Mouse (Mus musculus) hindbrain, embryonic 11.5 days (tissue): ENCODE results near the gene Ctr9. TPM values are rescaled to one million over a fixed set of nuclear protein-coding genes. Genes with fewer than 3 reads are reported as not detected.

Experiments
- ATAC-seq: fragments of 200-750 bp; cut with Nextera tagmentation; 2 replicates; pipeline ENCODE4 v1.8.0; 2017; ENCODE audit warnings: mild to moderate bottlenecking, moderate TSS enrichment, moderate library complexity; ENCODE audit not compliant: low FRiP score
- DNase-seq: peaks from one replicate; pipeline ENCODE4 v3.0.0-alpha.2; 2015; ENCODE audit warnings: low spot score
- H3K27ac ChIP-seq: fragments of 300-500 bp; sonication (generic); 2 replicates; pipeline ENCODE4 v1.5.1; 2014; ENCODE audit warnings: mild to moderate bottlenecking, low read depth, low read length
- H3K27me3 ChIP-seq: fragments of 300-500 bp; sonication (generic); 2 replicates; pipeline ENCODE4 v1.6.1; 2014; ENCODE audit warnings: mild to moderate bottlenecking, low read length, moderate library complexity, mixed read lengths; ENCODE audit not compliant: control insufficient read depth, insufficient read depth
- H3K36me3 ChIP-seq: fragments of 300-500 bp; sonication (generic); 2 replicates; pipeline ENCODE4 v1.6.1; 2014; ENCODE audit warnings: mild to moderate bottlenecking, low read length, moderate library complexity, mixed read lengths; ENCODE audit not compliant: control insufficient read depth, insufficient read depth
- H3K4me1 ChIP-seq: fragments of 300-500 bp; sonication (generic); replicated peaks from 2 replicates; pipeline ENCODE4 v1.6.1; 2014; ENCODE audit warnings: low read length, mixed read lengths; ENCODE audit not compliant: control insufficient read depth, insufficient read depth
- H3K4me2 ChIP-seq: fragments of 300-500 bp; sonication (generic); replicated peaks from 2 replicates; pipeline ENCODE4 v1.6.1; 2014; ENCODE audit warnings: mild to moderate bottlenecking, low read depth, low read length
- H3K4me3 ChIP-seq: fragments of 300-500 bp; sonication (generic); 2 replicates; pipeline ENCODE4 v1.5.1; 2014; ENCODE audit warnings: low read depth, low read length
- H3K9ac ChIP-seq: fragments of 300-500 bp; sonication (generic); 2 replicates; pipeline ENCODE4 v1.6.1; 2014; ENCODE audit warnings: low read depth, low read length
- H3K9me3 ChIP-seq: fragments of 300-500 bp; sonication (generic); 2 replicates; pipeline ENCODE4 v1.6.1; 2016; ENCODE audit warnings: low read length; ENCODE audit not compliant: control insufficient read depth
- WGBS: fragments of 180-500 bp; shearing (Covaris S2); extraction: QIAGEN DNeasy Blood & Tissue Kit; methylation state at CpG from one replicate; pipeline ENCODE4 v1.1.7; 2014; 5-methylcytosine and 5-hydroxymethylcytosine counted together
- polyA plus RNA-seq: library from polyadenylated mRNA; unstranded; fragments of >200 nt; fragmentation: Nextera tagmentation; extraction: Ambion mirVana; gene quantifications from 2 replicates; pipeline ENCODE4 v1.2.1, GENCODE M21; 2014

Gene Ctr9
- polyA plus RNA-seq, 1 experiment from 2014 or later = 79.3 TPM

DNA sequence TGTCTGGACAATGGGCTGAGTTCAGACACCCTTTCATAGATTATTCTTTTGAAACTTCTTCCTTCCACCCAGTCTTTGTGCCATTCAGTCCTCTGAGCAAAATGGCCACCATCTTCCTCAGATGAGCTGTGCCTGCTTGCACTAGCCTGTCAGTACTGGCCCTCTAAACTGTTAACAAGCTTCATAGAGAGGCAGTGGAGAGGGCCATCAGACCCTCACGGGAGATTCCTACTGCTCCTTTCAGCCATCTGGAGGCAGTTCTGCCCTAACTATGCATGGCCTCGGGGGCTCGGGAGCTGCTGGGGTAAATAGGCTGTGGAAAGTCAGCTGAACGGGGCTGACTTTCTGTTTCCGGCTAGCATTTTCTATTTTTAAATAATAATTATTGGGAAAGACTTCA is 30.8 kb downstream of the Ctr9 start:
- Histone ChIP-seq H3K27me3 (no peaks in the 10 kb centered on the region), H3K9ac (no peak overlapping the region), H3K36me3 (peaks cover 5% of the 10 kb centered on the region; the same call in 1 of the 2 replicates), H3K27ac (no peak overlapping the region), H3K4me2 (no peak overlapping the region), H3K4me3 (no peak overlapping the region), H3K9me3 (no peaks in the 10 kb centered on the region), H3K4me1 (no peaks in the 10 kb centered on the region)
- ATAC-seq = no peak
- WGBS = 71% methylated on average over 5 of the region's 5 CpGs
- DNase-seq = no peak

GRCm38 (mm10) chr7:111062971-111063370 is 34.2 kb downstream of the Ctr9 start:
- WGBS = 97% methylated on average over 1 of the region's 1 CpGs
- ATAC-seq = no peak
- Histone ChIP-seq H3K27me3 (no peaks in the 10 kb centered on the region), H3K4me3 (no peak overlapping the region), H3K9me3 (peaks cover 5% of the 10 kb centered on the region), H3K9ac (no peak overlapping the region), H3K4me2 (no peak overlapping the region), H3K36me3 (peaks cover 4% of the 10 kb centered on the region), H3K4me1 (no peaks in the 10 kb centered on the region), H3K27ac (no peak overlapping the region)
- no peak for DNase-seq

GRCm38 (mm10) chr7:111068181-111068580 is 39.4 kb downstream of the Ctr9 start:
- Histone ChIP-seq H3K27me3 (no peaks in the 10 kb centered on the region), H3K36me3 (peaks cover 27% of the 10 kb centered on the region), H3K4me3 (no peak overlapping the region), H3K27ac (no peak overlapping the region), H3K4me2 (no peak overlapping the region), H3K9me3 (peaks cover 8% of the 10 kb centered on the region), H3K4me1 (no peaks in the 10 kb centered on the region), H3K9ac (no peak overlapping the region)
- DNase-seq = no peak
- 99% methylated on average over 3 of the region's 3 CpGs for WGBS
- ATAC-seq = no peak

DNA sequence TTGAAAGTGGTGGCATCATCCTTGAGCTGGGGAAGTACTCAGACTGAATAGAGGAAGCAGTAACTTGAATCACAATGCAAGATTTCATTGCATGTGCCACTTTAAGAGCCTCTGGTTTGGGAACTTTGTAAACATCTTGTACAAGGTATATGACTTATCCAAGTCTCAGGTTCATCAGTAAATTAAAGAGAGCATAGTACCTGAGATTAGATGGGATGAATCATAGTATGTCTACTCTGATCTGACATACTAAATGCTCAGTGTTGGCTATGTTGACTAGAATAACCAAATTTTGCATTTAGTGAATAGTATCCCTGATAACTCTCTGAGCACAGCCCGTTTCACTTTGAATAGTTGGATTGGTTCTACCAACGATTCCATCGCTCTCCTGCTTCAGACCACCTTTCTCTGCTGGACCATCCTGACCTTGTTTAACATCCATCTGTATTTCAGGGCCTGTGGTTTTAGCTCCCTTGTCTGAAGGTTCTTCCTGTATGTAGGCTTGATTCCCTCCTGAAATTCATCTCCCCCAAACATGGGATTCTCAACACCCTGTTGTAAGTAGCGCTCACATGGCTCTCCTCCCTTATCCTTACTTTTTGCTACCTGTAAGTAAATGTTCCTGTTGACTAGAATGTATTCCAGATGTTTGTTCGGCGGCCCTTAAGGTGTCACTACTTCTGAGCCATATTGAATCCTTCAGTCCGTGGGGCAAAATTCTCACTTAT is 40.9 kb downstream of the Ctr9 start:
- Histone ChIP-seq H3K36me3 (peaks cover 37% of the 10 kb centered on the region), H3K9me3 (peaks cover 8% of the 10 kb centered on the region), H3K4me1 (no peaks in the 10 kb centered on the region), H3K27me3 (no peaks in the 10 kb centered on the region), H3K4me2 (no peak overlapping the region), H3K9ac (no peak overlapping the region), H3K27ac (no peak overlapping the region), H3K4me3 (no peak overlapping the region)
- ATAC-seq = no peak
- 92% methylated on average over 7 of the region's 7 CpGs for WGBS
- peak; percentile 37 for DNase-seq

DNA sequence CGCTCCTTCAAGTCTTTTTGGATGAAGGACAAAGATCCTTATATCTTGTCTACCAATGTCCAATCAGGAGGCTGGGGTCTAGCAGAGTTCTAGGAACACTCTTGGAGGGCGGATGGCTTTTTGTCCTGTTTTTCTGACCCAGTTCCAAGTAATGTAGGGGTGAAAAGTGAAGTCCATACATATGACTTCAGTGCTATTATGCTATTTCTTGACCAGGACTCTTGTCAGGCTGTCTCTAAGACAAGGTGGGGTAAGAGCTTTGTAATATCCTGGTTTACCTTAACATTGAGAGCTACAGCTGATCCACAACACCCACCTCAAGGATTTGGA is 41.4 kb downstream of the Ctr9 start:
- Histone ChIP-seq H3K36me3 (peaks cover 40% of the 10 kb centered on the region), H3K4me2 (no peak overlapping the region), H3K4me3 (no peak overlapping the region), H3K4me1 (no peaks in the 10 kb centered on the region), H3K9me3 (peaks cover 8% of the 10 kb centered on the region), H3K27ac (no peak overlapping the region), H3K9ac (no peak overlapping the region), H3K27me3 (no peaks in the 10 kb centered on the region)
- ATAC-seq = no peak
- WGBS = 96% methylated on average over 2 of the region's 2 CpGs
- DNase-seq = no peak

DNA sequence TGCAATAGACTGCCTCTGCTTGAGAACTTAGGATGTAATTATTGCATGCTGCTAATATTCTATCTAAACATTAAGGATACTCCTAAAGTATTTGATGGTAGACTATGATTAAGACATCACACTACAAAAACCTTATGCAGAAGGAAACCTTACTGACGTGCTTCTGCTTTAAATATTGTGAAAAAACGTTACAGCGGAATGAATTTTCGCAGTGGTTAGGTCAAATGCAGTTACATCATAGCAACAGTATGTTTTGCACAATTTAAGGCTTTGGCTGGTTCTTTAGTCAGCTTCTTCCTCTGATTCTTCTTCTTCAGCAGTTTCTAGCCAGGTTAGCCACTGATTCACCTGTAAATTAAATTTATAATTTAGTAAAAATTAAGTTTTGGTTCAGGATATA is 43.7 kb downstream of the Ctr9 start:
- DNase-seq (no peak), ATAC-seq (no peak)
- H3K27me3 ChIP-seq = no peaks in the 10 kb centered on the region
- no peaks in the 10 kb centered on the region for H3K4me1 ChIP-seq
- WGBS = 94% methylated on average over 4 of the region's 4 CpGs
- H3K9ac ChIP-seq = no peak overlapping the region
- H3K4me2 ChIP-seq = no peak overlapping the region
- no peak overlapping the region for H3K27ac ChIP-seq
- H3K9me3 ChIP-seq = peaks cover 8% of the 10 kb centered on the region
- peaks cover 56% of the 10 kb centered on the region for H3K36me3 ChIP-seq
- H3K4me3 ChIP-seq = no peak overlapping the region

DNA sequence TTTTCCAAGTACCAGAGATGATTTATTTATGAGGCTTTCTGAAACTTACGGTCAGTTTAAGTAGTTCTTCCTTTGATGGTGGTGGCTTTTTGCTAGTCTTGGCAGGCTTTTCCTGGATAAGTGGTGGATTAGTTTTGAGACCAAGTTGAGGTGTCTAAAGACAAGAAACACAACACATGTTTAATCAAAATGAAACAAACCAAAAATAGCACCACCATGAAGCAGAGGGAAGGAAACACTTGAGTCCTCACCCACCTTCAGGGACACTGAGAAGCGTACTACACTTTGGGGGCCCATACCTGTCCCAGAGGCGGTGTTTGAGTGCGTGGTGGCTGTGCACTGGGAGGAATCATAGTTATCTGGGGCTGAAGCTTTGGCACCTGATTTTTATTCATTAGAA is 46.5 kb downstream of the Ctr9 start:
- WGBS = 94% methylated on average over 4 of the region's 4 CpGs
- ATAC-seq = no peak
- Histone ChIP-seq H3K36me3 (peaks cover 65% of the 10 kb centered on the region), H3K4me2 (no peak overlapping the region), H3K27ac (no peak overlapping the region), H3K27me3 (no peaks in the 10 kb centered on the region), H3K9ac (no peak overlapping the region), H3K9me3 (no peaks in the 10 kb centered on the region), H3K4me3 (no peak overlapping the region), H3K4me1 (peaks cover 3% of the 10 kb centered on the region; the same call in 1 of the 2 replicates)
- no peak for DNase-seq

- DNase-seq = no peak
- Histone ChIP-seq H3K27me3 (no peaks in the 10 kb centered on the region), H3K4me1 (peaks cover 5% of the 10 kb centered on the region; the same call in 1 of the 2 replicates), H3K9me3 (no peaks in the 10 kb centered on the region), H3K36me3 (peaks cover 56% of the 10 kb centered on the region), H3K4me2 (no peak overlapping the region), H3K9ac (no peak overlapping the region), H3K27ac (no peak overlapping the region), H3K4me3 (no peak overlapping the region)
- no peak for ATAC-seq
- WGBS = 96% methylated on average over 4 of the region's 4 CpGs
These were observed 49.5 kb downstream of the Ctr9 start for GRCm38 (mm10) chr7:111078271-111078670.

DNA sequence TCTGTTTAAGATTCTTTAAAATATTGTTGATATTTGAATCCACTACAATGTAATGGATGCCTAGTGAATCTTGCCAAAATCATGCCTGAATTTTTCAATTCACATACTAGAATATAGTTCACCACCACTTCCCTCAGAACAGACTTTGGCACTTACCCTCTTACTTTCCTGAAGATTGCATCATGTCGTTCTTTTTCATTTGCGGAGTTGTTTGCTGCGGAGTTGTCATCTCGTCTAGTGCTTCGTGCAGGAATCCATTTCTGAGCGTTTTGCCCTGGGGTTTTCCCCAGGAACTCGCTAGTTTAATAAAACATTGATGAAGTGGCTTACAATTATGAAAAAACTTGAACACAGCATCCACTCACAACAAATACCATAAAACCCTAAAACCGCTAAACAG is 51.3 kb downstream of the Ctr9 start:
- WGBS = 97% methylated on average over 8 of the region's 8 CpGs
- no peaks in the 10 kb centered on the region for H3K9me3 ChIP-seq
- peaks cover 43% of the 10 kb centered on the region for H3K36me3 ChIP-seq
- no peak overlapping the region; the same call in 1 of the 2 replicates for H3K4me2 ChIP-seq
- no peak overlapping the region for H3K27ac ChIP-seq
- no peaks in the 10 kb centered on the region for H3K27me3 ChIP-seq
- no peak overlapping the region for H3K4me3 ChIP-seq
- no peak for ATAC-seq
- H3K9ac ChIP-seq = no peak overlapping the region
- no peak for DNase-seq
- H3K4me1 ChIP-seq = peaks cover 5% of the 10 kb centered on the region; the same call in 1 of the 2 replicates
